In the genomic region with DNA sequence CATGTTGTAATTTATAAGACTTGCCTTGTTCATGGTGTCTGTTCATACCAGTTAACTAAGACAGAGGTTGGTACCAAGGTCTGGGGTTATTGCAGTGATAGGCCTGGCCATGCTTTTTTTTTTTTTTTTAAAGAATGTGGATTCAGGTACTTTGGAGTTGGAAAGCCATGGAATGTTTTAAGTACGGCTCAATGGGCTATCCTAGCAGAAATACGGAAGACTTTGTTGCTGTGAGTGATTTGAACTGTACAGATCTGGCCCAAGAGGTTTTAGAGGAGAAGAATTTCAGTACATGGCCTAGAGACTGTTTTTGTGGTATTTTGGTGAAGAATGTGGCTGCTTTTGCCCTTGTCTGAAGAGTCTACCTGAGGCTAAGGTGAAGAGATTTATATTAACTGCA, we compare ENCODE assay signal across 28 mouse cellular contexts.
"Had no signal": no experiment of that assay in that cellular context is flagged by ENCODE, and none has a peak within 500 bp of the region (broad histone marks: within the 10 kb centered on the region; RNA-seq: fewer than 3 reads in every experiment).

No protein-coding gene starts in this region.

- H3K9ac ChIP-seq: embryonic facial prominence, embryonic 12.5 days; embryonic facial prominence, embryonic 13.5 days; embryonic facial prominence, embryonic 15.5 days; forebrain, embryonic 12.5 days; forebrain, embryonic 13.5 days; forebrain, embryonic 15.5 days; forebrain, postnatal 0 days had no signal

- H3K4me1 ChIP-seq: embryonic facial prominence, embryonic 15.5 days; forebrain, embryonic 12.5 days; forebrain, embryonic 13.5 days; forebrain, embryonic 15.5 days had no signal

- DNase-seq: cerebellum, adult 8-10 months; cerebellum, adult 9-10 months; cerebellum, adult 9-11 months; cerebellum, postnatal 10 days; cerebellum, postnatal 14 days; cerebellum, postnatal 25 days; cerebellum, postnatal 36 days; embryo, embryonic 11 days; forebrain, postnatal 0 days; gastrocnemius, adult 2 months; gastrocnemius, postnatal 10 days; gastrocnemius, postnatal 14 days; gastrocnemius, postnatal 25 days; gastrocnemius, postnatal 36 days; heart, adult 11 months; heart, adult 18-20 months; heart, adult 2 months had no signal

- H3K4me3 ChIP-seq: embryonic facial prominence, embryonic 10.5 days; embryonic facial prominence, embryonic 12.5 days; embryonic facial prominence, embryonic 13.5 days; embryonic facial prominence, embryonic 15.5 days; erythroblast, embryonic 14.5 days; forebrain, embryonic 10.5 days; forebrain, embryonic 12.5 days; forebrain, embryonic 13.5 days; forebrain, embryonic 15.5 days; gastrocnemius, adult 2 months; heart, adult 2 months had no signal

- H3K9me3 ChIP-seq: embryonic facial prominence, embryonic 10.5 days; embryonic facial prominence, embryonic 12.5 days; embryonic facial prominence, embryonic 13.5 days; embryonic facial prominence, embryonic 15.5 days; forebrain, embryonic 10.5 days; forebrain, embryonic 12.5 days; forebrain, embryonic 13.5 days; forebrain, embryonic 15.5 days had no signal

- H3K36me3 ChIP-seq: embryonic facial prominence, embryonic 15.5 days; forebrain, embryonic 15.5 days had no signal

- H3K27me3 ChIP-seq: embryonic facial prominence, embryonic 12.5 days; embryonic facial prominence, embryonic 13.5 days; embryonic facial prominence, embryonic 15.5 days; forebrain, embryonic 12.5 days; forebrain, embryonic 13.5 days; forebrain, embryonic 15.5 days had no signal

- H3K27ac ChIP-seq: embryonic facial prominence, embryonic 10.5 days; embryonic facial prominence, embryonic 12.5 days; embryonic facial prominence, embryonic 13.5 days; embryonic facial prominence, embryonic 15.5 days; forebrain, embryonic 10.5 days; forebrain, embryonic 12.5 days; forebrain, embryonic 13.5 days; forebrain, embryonic 15.5 days; gastrocnemius, adult 2 months; heart, adult 2 months had no signal

- H3K4me2 ChIP-seq: embryonic facial prominence, embryonic 12.5 days; embryonic facial prominence, embryonic 13.5 days; embryonic facial prominence, embryonic 15.5 days; forebrain, embryonic 12.5 days; forebrain, embryonic 13.5 days; forebrain, embryonic 15.5 days had no signal

- ATAC-seq: forebrain, embryonic 13.5 days; forebrain, embryonic 14.5 days; forebrain, embryonic 15.5 days; forebrain, embryonic 16.5 days; forebrain, postnatal 0 days had no signal
